Mouse (Mus musculus) kidney, postnatal 4 days (tissue): ENCODE measurements around the gene Slco2a1.

Source experiments
- DNase-seq, 2 experiments: peaks; one replicate each; pipeline ENCODE4 v3.0.0; 2021; ENCODE audit warnings: mixed read lengths in 2 of 2

The Slco2a1 gene

GRCm38 (mm10) chr9:102988462-102988861 lies at the start of gene Slco2a1:
TSS of gene Slco2a1 (plus strand) at chr9:102988712.
- DNase-seq = peak in 1 of 2 experiments; percentile 33

DNA sequence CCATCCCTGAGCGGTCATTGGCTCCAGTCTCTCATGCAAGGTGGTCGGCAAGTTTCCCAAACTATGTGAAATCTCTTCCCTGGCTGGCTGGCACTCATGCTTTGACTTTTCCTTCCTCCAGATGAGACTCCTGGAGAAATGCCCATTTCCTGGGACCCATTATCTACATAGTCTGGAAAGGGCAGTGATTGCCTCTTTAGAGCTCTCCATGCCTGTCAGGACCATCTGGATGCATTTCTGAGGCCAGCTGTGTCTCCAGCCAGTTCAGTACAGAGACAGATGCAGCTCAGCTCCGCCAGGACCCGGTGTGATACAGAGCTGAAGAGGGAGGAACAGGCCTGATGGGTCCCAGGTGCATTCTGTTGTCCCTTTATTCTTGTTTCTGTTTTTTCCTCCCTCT lies 46.3 kb upstream of the Slco2a1 start:
- DNase-seq = no peak

DNA sequence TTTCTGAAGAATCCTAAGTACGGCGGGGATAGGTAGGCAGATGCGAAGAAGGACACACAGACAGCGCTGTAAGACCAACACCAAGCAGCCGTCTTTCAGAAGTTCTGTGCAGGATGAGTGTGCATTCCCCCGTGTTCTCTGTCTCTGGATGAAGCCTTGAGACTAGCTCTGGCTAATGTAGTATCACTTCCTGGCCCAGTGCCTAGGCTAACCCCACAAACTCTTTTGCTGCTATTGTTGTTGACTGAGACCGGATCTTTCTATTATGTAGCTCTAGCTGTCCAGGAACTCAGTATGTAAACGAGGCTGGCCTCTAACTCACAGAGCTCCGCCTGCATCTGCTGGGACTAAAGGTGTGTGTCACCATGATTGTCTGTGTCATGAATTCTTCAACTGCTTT lies 43.6 kb upstream of the Slco2a1 start:
- DNase-seq = no peak

GRCm38 (mm10) chr9:102946469-102947015 lies 42.0 kb upstream of the Slco2a1 start:
- no peak for DNase-seq

- no peak for DNase-seq
Measured at GRCm38 (mm10) chr9:102948706-102949105, 39.8 kb upstream of the Slco2a1 start.

DNA sequence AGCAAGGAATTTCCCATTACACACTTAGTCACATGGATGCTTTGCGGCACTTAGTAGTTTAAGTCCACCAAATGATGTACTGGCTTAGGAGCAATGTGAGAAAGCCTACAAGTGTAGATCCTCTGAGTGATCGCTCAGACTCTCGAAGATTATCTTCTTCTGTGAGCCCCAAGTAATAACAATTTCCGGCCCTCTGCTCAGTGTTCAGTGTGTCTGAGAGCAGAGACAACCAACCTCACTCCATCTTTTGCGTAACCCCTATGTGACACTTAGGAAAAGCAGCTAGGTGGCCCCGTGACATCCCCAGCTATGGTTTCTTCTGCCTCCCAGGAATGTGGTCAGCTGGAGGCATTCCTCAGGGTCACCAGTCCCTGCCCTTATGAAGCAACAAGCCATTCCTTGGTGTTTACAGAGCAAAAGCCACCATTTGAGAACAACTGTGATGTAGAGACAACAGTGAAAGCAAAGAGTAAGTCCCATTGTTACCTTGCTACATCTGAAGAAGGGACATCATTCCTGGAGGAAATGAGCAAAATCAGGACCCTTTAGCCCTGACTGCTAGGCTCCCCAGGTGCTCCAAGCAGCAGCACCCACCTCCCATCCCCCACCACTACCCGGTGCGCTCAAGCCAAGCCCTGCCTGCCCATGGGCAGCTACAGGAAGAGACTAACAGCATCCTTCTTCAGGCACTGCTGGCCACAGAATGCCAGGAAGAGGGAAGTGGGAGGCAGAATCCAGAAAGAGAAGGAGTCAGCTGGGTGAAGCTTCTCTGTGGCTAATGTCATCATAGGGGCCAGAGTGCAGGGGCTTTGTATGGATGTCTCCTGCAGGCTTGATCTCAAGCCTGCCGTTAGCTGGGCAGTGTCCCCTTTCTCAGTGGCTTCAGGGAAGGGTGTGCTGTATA lies 37.2 kb upstream of the Slco2a1 start:
- peak; percentile 28 to 48 for DNase-seq

DNA sequence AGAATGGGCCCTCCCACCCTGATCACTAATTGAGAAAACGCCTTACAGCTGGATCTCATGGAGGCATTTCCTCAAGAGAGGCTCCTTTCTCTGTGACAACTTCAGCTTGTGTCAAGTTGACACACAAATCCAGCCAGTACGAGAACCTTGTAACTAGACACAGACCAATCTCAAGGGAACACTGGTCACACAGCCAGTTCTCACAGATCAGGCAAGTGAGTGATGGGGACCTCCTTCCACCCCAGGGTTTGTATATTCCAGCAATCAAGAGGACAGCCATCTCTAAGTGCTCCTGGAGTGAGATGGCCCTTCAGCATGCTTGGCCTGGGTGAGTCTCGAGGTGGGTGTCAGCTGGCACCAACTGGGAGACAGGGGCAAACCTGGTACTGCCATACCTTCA lies 32.6 kb upstream of the Slco2a1 start:
- DNase-seq = no peak

DNA sequence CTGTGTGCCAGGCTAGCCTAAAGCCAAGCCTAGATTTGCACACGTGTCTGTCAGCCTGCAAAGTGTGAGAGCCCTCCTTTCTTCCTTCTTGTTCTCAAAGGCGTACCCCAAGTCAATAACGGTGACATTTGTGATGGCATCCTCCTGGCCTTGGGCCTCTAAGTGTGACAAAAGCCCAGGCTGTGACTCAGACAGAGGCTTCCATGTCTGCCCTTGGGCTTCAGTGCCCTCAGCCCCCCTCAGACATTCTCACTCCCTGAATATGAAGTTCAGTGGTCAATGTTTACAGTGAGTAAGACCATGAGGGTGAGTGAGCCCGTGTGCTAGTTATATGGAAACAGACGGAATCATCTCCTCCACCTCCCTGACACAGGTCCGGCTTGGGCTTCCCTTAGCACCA lies 29.8 kb upstream of the Slco2a1 start:
- DNase-seq = no peak

GRCm38 (mm10) chr9:102961356-102962092 lies 27.0 kb upstream of the Slco2a1 start:
- no peak for DNase-seq

DNA sequence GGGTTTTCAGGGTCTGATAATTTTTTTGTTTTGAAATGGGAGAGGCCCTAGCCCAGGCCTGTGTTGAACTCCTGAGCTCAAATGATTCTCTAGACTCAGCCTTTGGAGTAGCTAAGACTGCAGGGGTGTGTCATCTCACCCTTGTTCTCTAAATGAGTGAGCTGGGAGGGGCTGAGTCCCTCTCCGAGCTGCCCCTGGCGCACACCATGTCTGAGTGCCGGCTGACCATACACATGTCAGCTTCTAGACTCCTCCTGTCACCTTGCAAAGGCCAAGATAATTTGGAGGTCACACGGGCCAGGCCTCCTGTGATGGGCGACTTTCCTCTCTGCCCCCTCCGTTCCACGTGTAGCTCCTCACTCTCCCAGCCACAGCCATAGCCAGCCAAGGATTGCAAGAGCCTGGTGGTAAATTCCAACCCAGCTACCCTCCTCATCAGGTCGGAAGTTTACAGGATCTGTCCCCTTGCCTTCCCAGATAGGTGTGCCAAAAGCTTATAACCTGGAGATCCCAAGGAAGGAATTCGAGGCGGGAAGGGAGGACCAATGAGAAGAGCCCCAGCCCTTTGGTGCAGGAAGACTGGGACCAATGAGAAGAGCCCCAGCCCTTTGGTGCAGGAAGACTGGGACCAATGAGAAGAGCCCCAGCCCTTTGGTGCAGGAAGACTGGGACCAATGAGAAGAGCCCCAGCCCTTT lies 26.3 kb upstream of the Slco2a1 start:
- no peak for DNase-seq

DNA sequence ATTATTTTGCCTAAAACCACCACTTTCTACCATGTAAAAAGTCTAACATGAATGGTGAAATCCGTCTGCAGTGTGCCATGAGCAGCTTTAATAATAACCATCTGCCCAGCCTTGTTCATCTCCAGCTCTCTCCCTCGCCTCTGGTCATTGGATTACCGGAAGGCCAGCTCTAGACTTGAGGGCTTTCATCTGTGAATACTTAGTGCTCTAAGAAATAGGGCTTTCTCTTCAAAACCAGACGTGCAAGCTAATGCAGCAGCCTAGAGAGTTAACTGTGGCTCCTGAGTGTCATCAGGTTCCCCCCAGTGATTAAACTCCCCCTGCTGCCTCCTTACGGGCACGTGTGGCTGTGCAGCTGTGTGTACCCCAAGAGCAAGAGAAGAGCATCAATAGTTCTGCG lies 25.2 kb upstream of the Slco2a1 start:
- DNase-seq = no peak

- DNase-seq = no peak
Measured at GRCm38 (mm10) chr9:102964644-102965043, 23.9 kb upstream of the Slco2a1 start.

DNA sequence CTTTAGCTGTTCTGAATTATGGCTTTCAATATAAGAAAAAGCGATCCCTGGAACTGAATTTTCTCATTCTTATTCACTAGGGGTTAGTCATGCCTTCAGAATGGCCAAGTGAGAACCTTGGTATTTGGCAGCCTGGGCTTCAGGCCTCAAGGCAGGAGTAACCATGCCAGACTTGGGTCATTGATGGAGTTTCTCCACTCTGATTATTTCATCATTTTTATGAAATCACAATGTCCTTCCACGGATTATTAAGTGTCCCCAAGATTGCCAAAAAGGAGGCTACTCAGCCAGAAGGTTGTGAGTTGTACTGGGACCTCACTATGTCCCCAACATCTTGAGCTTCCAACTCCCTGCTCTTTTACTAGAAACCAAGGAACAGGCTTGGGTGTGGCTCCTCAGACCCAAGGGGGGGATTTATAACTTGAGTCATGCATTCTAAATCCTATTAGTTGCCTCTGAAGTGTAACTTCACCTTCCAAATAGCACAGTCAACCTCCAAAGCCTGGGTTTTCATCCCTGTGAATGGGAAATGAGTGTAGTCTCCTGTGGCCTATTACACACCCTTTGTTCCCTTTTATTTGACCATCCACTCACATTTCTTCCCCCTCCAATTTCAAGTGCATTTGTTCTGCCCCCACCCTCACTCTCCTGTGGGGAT lies 16.0 kb upstream of the Slco2a1 start:
- no peak for DNase-seq

DNA sequence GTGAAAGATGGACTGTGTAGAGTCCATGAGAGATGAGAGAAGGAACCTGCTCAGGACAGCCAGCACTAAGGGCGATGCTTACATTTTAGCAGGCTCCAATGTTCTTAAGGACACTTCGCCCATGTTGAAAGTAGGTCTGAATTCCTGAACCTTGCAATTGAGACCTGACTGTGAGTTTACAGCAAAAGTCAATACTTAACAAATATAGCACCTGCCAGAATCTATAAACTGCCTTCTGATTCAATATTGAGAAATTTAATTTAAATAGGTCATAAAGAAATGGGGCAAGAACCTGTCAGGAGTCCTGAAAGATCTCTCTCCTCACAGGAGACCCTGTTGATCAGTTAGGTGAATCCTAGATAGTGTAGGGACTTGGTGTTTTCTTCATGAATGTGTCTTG lies 12.6 kb upstream of the Slco2a1 start:
- DNase-seq = no peak

- no peak for DNase-seq
Measured at GRCm38 (mm10) chr9:102977090-102977489, 11.4 kb upstream of the Slco2a1 start.

DNA sequence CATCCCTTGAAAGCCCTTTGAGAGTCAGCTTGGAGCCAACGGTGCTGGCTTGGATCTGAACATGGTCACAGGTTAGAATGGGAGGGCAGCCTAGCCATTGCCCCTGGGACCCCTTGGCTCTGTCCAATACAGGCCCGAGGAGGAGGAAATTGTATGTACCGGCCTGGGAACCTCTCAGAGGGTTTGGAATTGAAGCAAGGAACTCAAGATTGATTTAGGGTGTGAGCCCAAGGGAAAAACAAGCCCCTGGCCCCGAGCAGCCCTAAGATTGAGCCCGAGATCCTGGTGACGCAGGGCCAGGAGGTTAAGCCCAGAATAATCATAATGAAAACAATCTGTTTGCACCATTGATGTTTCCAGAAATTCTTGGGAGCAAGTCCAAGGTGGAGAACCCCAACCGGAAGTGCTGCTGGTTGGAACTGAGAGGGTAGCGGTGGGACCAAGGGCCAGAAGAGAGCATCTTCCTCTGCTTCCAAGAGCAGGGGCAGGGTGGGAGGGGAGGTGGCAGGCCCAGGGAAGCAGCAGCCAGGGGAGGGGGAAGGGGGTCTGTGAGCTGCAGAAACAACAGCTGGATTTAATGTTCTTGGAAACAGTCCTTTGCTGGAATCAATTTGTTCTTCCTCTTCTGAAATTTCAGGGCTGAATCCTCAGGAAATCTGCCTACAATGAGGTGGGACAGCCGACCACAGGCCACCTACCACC lies 10.6 kb upstream of the Slco2a1 start:
- peak; percentile 64 to 73 for DNase-seq

GRCm38 (mm10) chr9:102979011-102979700 lies 9.4 kb upstream of the Slco2a1 start:
- DNase-seq = no peak

DNA sequence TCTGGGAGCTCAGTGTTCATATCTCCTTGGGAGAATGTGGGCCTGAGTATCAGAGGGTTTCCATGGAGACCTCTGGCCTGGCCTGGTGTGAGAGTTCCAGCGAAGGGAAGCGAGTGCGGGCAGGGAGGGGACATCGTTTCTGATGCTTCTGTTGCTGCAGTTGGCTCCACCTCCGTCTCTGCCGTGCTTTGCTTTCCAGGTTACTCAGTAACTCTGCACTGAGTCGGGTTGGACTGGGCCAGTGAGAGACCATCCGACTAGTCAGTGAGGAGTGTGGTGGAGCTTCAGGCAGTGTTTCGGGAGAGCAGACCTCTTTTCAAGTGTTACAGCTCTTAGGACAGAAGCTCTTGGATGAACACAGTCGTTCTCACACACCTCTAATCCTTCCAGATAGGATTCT lies 8.6 kb upstream of the Slco2a1 start:
- DNase-seq = peak; percentile 25 to 37

DNA sequence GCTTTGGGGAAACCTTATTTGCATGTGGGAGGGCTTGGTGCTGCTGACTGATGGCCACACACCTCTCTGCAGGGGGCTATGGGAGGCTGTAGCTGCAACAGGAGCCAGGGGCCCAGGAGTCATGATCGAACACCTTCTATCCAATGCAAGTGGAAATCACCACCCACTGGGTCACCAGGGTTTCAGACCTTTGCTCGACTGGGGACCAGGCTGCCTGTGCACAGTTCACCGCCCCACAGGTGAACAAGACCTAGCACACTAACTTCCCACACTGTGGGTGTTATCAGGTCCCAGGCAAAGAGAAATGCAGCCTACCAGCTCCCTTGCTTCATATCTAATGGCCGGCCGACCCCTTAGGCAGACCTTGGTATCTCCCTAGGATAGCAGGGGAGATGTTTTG lies 8.1 kb upstream of the Slco2a1 start:
- DNase-seq = no peak

GRCm38 (mm10) chr9:102981791-102982190 lies 6.7 kb upstream of the Slco2a1 start:
- DNase-seq = no peak

- no peak for DNase-seq
Measured at GRCm38 (mm10) chr9:102982376-102982775, 6.1 kb upstream of the Slco2a1 start.
